Mouse (Mus musculus): ENCODE results near the gene Jade3.

DNA sequence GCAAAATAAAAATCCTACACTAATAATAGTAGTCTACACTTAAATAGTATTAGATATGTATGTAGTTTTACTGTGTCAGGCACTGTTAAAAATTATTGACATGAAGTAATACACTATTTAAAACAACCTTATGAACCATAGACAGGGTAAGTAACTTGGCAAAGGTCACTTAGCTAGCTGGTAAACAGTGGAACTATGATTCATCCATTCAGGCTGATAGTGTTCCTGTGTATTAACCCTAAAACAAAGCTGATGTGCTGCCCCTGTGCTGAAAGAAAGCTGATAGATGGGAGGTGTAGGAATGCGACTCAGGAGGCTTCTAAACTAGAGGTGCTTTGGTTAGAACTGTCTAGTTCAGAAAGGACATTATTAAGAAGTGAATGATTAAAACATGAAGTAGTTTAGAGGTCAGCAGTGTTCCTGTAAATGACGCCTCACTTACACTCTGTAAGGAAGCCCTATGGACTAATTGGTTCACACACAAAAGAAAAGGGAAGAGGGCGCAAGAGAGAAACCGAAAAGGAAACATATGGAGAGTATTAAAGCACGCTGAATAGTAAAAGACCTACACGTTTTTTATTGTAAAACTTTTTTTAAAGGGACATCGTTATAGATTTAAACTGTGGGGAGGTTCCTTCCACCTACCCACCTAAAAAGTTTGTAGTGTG, 46.0 kb upstream of the Jade3 start:
- no peak for TF ChIP-seq CTCF (IDR thresholded peaks at IDR 0.05; ENCODE audit: borderline replicate concordance, extremely low read depth, insufficient read depth, insufficient read length)
- TF ChIP-seq POLR2A (IDR thresholded peaks at IDR 0.05; ENCODE audit: borderline replicate concordance, extremely low read depth, insufficient read depth, insufficient read length, poor library complexity, severe bottlenecking): no peak

Data from brain, embryonic 14.5 days (tissue).